Mouse (Mus musculus) olfactory bulb, adult 2 months (tissue): ENCODE measurements around the gene Mef2c.

Experiments used
- CTCF ChIP-seq: fragments of 200-500 bp; IDR thresholded peaks from 2 replicates; pipeline ENCODE4 v1.5.1; 2012; ENCODE audit warnings: low read depth, mild to moderate bottlenecking, low read length, moderate library complexity; ENCODE audit not compliant: insufficient read depth
- POLR2A ChIP-seq: fragments of 200-500 bp; IDR thresholded peaks from 2 replicates; pipeline ENCODE4 v1.6.1; 2012; ENCODE audit warnings: mild to moderate bottlenecking, low read depth, low read length, moderate library complexity; ENCODE audit not compliant: insufficient read depth

GRCm38 (mm10) chr13:83527921-83528320, 24.1 kb downstream of the Mef2c start:
- TF ChIP-seq POLR2A (no peak), CTCF (no peak)
